Mouse (Mus musculus) heart, embryonic 15.5 days (tissue): Measurements from ENCODE around the gene Olfr788. TPM values are rescaled to one million over a fixed set of nuclear protein-coding genes. Genes with fewer than 3 reads are reported as not detected.

ENCODE experiments used
- ATAC-seq: fragments of 200-750 bp; cut with Nextera tagmentation; replicated peaks from 2 replicates; pipeline ENCODE4 v1.8.0; 2017; ENCODE audit warnings: low read depth, moderate TSS enrichment; ENCODE audit not compliant: insufficient number of reproducible peaks, insufficient read depth, low FRiP score
- H3K27ac ChIP-seq: fragments of 300-500 bp; sonication (generic); 2 replicates; pipeline ENCODE4 v1.5.1; 2015; ENCODE audit warnings: mild to moderate bottlenecking, inconsistent platforms
- H3K27me3 ChIP-seq: fragments of 300-500 bp; sonication (generic); 2 replicates; pipeline ENCODE4 v1.6.1; 2015; ENCODE audit warnings: inconsistent platforms
- H3K36me3 ChIP-seq: fragments of 300-500 bp; sonication (generic); 2 replicates; pipeline ENCODE4 v1.6.1; 2015; ENCODE audit warnings: mild to moderate bottlenecking, inconsistent platforms
- H3K4me1 ChIP-seq: fragments of 300-500 bp; sonication (generic); replicated peaks from 2 replicates; pipeline ENCODE4 v1.6.1; 2015; ENCODE audit warnings: inconsistent platforms
- H3K4me2 ChIP-seq: fragments of 300-500 bp; sonication (generic); 2 replicates; pipeline ENCODE4 v1.6.1; 2015; ENCODE audit warnings: inconsistent platforms, mild to moderate bottlenecking, moderate library complexity
- H3K4me3 ChIP-seq: fragments of 300-500 bp; sonication (generic); 2 replicates; pipeline ENCODE4 v1.5.1; 2015; ENCODE audit warnings: mild to moderate bottlenecking, inconsistent platforms
- H3K9ac ChIP-seq: fragments of 300-500 bp; sonication (generic); 2 replicates; pipeline ENCODE4 v1.6.1; 2015; ENCODE audit warnings: mild to moderate bottlenecking, inconsistent platforms
- H3K9me3 ChIP-seq: fragments of 300-500 bp; sonication (generic); replicated peaks from 2 replicates; pipeline ENCODE4 v1.6.1; 2016; ENCODE audit warnings: inconsistent platforms
- WGBS: fragments of 180-500 bp; shearing (Covaris S2); methylation state at CpG from one replicate; pipeline ENCODE4 v1.1.7; 2015; ENCODE audit warnings: mixed read lengths; 5-methylcytosine and 5-hydroxymethylcytosine counted together
- polyA plus RNA-seq: library from polyadenylated mRNA; unstranded; fragments of >200 nt; fragmentation: Nextera tagmentation; extraction: Ambion mirVana; gene quantifications from 2 replicates; pipeline ENCODE4 v1.2.1, GENCODE M21; 2015

The Olfr788 gene
- polyA plus RNA-seq, result not detected in 2 replicates

DNA sequence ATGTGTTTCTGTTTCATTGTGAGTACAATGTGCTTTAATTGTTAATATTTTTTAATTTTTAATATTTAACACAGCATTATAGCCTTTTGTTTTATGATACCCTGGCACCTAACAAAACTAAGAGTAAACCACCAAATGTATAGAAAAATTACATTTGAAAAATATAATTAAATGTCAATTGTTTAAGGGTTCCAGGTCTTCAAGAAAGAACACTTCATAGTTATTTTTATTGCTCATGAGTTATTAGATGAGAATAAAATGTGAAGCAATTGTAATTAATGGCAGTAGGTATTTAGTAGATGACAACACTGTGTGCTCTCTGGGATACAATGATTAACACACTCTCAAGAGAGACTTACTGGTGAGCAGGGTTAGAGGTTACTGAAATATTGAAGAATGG is at the start of gene Olfr788:
Gene Olfr788 (plus strand): TSS at position 301 of the 400 bp plus-strand sequence.
- no peaks in the 10 kb centered on the region for H3K36me3 ChIP-seq
- H3K4me3 ChIP-seq, result no peak within 1 kb of the TSS
- no peak for ATAC-seq
- no peak within 1 kb of the TSS for H3K4me2 ChIP-seq
- H3K27ac ChIP-seq, result no peak within 1 kb of the TSS
- no peaks in the 10 kb centered on the region for H3K27me3 ChIP-seq
- H3K9me3 ChIP-seq, result no peaks in the 10 kb centered on the region
- H3K4me1 ChIP-seq, result no peaks in the 10 kb centered on the region
- no peak within 1 kb of the TSS for H3K9ac ChIP-seq

- no peak for ATAC-seq
Observed at GRCm38 (mm10) chr10:129427006-129427405, 43.8 kb upstream of the Olfr788 start, which contains the start of gene Olfr786. Gene Olfr786 (plus strand): TSS chr10:129427306.

DNA sequence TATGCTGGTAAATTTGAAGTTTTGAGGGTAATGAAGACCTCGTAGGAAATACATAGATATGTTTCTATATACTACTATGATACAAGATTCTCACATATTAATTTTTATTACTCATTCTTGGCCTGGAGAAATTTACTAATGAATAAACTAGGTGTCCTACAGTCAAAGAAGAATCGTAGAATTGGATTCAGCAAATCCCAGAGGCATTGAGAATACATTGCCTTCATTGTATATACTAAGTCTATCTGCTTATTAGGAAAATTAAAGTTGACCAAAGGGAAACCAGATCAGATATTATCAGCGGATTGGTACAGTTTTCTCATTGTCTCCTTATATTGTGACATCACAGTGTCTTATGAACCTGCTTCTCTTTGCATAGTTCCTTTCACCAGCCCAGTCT is 9.2 kb upstream of the Olfr788 start, which contains the start of gene Olfr787:
Gene Olfr787 (plus strand): TSS at position 301 of the 400 bp plus-strand sequence.
- H3K27ac ChIP-seq, result no peak within 1 kb of the TSS
- no peaks in the 10 kb centered on the region for H3K4me1 ChIP-seq
- no peaks in the 10 kb centered on the region for H3K27me3 ChIP-seq
- no peak for ATAC-seq
- H3K4me2 ChIP-seq, result no peak within 1 kb of the TSS
- no peak within 1 kb of the TSS for H3K9ac ChIP-seq
- no peaks in the 10 kb centered on the region for H3K9me3 ChIP-seq
- WGBS, result 68% methylated on average over 3 of the region's 3 CpGs
- no peak within 1 kb of the TSS for H3K4me3 ChIP-seq
- H3K36me3 ChIP-seq, result no peaks in the 10 kb centered on the region

More at GRCm38 (mm10) chr10:129427006-129427405, 43.8 kb upstream of the Olfr788 start, which contains the start of gene Olfr786:
- Histone ChIP-seq H3K27me3 (no peaks in the 10 kb centered on the region), H3K4me1 (no peaks in the 10 kb centered on the region), H3K4me3 (no peak within 1 kb of the TSS), H3K4me2 (no peak within 1 kb of the TSS), H3K27ac (no peak within 1 kb of the TSS), H3K9me3 (no peaks in the 10 kb centered on the region), H3K36me3 (no peaks in the 10 kb centered on the region), H3K9ac (no peak within 1 kb of the TSS)

- no peak overlapping the region for H3K27ac ChIP-seq
- no peaks in the 10 kb centered on the region for H3K36me3 ChIP-seq
- H3K4me1 ChIP-seq, result no peaks in the 10 kb centered on the region
- H3K9me3 ChIP-seq, result no peaks in the 10 kb centered on the region
- no peak overlapping the region for H3K9ac ChIP-seq
- H3K4me3 ChIP-seq, result no peak overlapping the region
- H3K27me3 ChIP-seq, result no peaks in the 10 kb centered on the region
- H3K4me2 ChIP-seq, result no peak overlapping the region
- ATAC-seq, result no peak
- WGBS, result 62% methylated on average over 2 of the region's 2 CpGs
Observed at GRCm38 (mm10) chr10:129473256-129473655, 2.5 kb downstream of the Olfr788 start.

- no peaks in the 10 kb centered on the region for H3K36me3 ChIP-seq
- H3K9ac ChIP-seq, result no peak overlapping the region
- ATAC-seq, result no peak
- no peaks in the 10 kb centered on the region for H3K9me3 ChIP-seq
- no peaks in the 10 kb centered on the region for H3K27me3 ChIP-seq
- H3K4me1 ChIP-seq, result no peaks in the 10 kb centered on the region
- H3K4me3 ChIP-seq, result no peak overlapping the region
- H3K27ac ChIP-seq, result no peak overlapping the region
- H3K4me2 ChIP-seq, result no peak overlapping the region
Observed at GRCm38 (mm10) chr10:129473723-129474122, 2.9 kb downstream of the Olfr788 start.

- 51% methylated on average over 2 of the region's 2 CpGs for WGBS
- no peaks in the 10 kb centered on the region for H3K4me1 ChIP-seq
- H3K27me3 ChIP-seq, result no peaks in the 10 kb centered on the region
- no peaks in the 10 kb centered on the region for H3K36me3 ChIP-seq
- H3K9ac ChIP-seq, result no peak within 1 kb of the TSS
- H3K4me3 ChIP-seq, result no peak within 1 kb of the TSS
- no peak within 1 kb of the TSS for H3K4me2 ChIP-seq
- ATAC-seq, result no peak
- H3K27ac ChIP-seq, result no peak within 1 kb of the TSS
- no peaks in the 10 kb centered on the region for H3K9me3 ChIP-seq
Observed at GRCm38 (mm10) chr10:129484452-129484851, 13.7 kb downstream of the Olfr788 start, which contains the start of gene Olfr789. Gene Olfr789 (plus strand): TSS chr10:129484752.

DNA sequence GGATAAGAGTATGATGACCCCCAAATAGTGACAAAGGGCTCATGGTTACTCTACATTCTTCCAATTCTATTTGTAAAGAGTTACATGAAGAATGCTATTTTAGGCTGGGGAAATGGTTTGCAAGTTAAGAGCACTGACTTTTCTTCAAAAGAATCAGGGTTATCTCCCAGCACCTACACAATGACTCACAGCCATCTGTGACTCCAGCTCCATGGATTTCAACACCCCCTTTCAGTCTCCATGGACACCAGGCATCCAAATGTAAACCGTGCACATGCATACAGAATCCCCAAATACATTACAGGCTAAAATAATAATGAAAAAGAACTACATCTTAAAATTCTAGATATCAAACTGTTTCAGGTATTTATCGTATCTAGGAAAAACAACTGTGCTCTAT is 19.3 kb downstream of the Olfr788 start:
- H3K4me3 ChIP-seq, result no peak overlapping the region
- no peak for ATAC-seq
- no peaks in the 10 kb centered on the region for H3K27me3 ChIP-seq
- 65% methylated on average over 2 of the region's 2 CpGs for WGBS
- H3K27ac ChIP-seq, result no peak overlapping the region
- no peaks in the 10 kb centered on the region for H3K36me3 ChIP-seq
- no peaks in the 10 kb centered on the region for H3K9me3 ChIP-seq
- H3K9ac ChIP-seq, result no peak overlapping the region
- no peaks in the 10 kb centered on the region for H3K4me1 ChIP-seq
- H3K4me2 ChIP-seq, result no peak overlapping the region

GRCm38 (mm10) chr10:129498192-129498591 is 27.4 kb downstream of the Olfr788 start, which contains the start of gene Olfr790:
Gene Olfr790 (plus strand): TSS chr10:129498492.
- H3K4me3 ChIP-seq, result no peak within 1 kb of the TSS
- no peak within 1 kb of the TSS for H3K27ac ChIP-seq
- no peak within 1 kb of the TSS for H3K9ac ChIP-seq
- H3K9me3 ChIP-seq, result no peaks in the 10 kb centered on the region
- H3K4me2 ChIP-seq, result no peak within 1 kb of the TSS
- H3K4me1 ChIP-seq, result no peaks in the 10 kb centered on the region
- no peak for ATAC-seq
- no peaks in the 10 kb centered on the region for H3K36me3 ChIP-seq
- no peaks in the 10 kb centered on the region for H3K27me3 ChIP-seq

DNA sequence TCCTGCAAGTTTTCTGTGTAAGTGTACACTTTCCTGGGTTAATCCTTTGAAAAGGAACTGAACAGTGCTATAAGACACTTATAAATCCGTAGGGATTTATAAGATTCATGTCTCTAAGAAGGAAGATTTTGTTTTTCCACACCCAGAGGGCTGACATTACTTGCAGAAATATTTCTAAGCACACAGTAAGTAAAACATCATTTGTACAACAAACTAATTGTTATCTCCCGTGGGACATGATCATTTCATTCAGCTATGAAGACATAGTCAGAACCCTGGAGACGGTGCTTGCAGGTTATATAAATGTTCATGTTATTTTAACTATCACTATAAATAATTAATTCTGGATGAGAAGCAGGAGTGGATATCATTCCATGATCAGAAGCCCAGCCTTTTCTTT is 50.7 kb downstream of the Olfr788 start, which contains the start of gene Olfr791:
Gene Olfr791 (plus strand): TSS at position 301 of the 400 bp plus-strand sequence.
- WGBS, result 56% methylated on average over 3 of the region's 3 CpGs
- H3K4me1 ChIP-seq, result no peaks in the 10 kb centered on the region
- H3K27me3 ChIP-seq, result no peaks in the 10 kb centered on the region
- no peak within 1 kb of the TSS for H3K4me3 ChIP-seq
- no peak for ATAC-seq
- H3K36me3 ChIP-seq, result no peaks in the 10 kb centered on the region
- no peak within 1 kb of the TSS for H3K9ac ChIP-seq
- no peaks in the 10 kb centered on the region for H3K9me3 ChIP-seq
- no peak within 1 kb of the TSS for H3K27ac ChIP-seq
- no peak within 1 kb of the TSS for H3K4me2 ChIP-seq

Other genes starting within 250 kb of the Olfr788 start
- gene Olfr774, start 234.8 kb upstream of the Olfr788 start, polyA plus RNA-seq, result not detected in 2 replicates
- not detected in 2 replicates for gene Olfr775, start 222.6 kb upstream of the Olfr788 start, polyA plus RNA-seq
- not detected in 2 replicates for gene Olfr776, start 211.9 kb upstream of the Olfr788 start, polyA plus RNA-seq
- not detected in 2 replicates for gene Olfr777, start 199.5 kb upstream of the Olfr788 start, polyA plus RNA-seq
- not detected in 2 replicates for gene Olfr780, start 152.9 kb upstream of the Olfr788 start, polyA plus RNA-seq
- gene Olfr781, start 142.1 kb upstream of the Olfr788 start, polyA plus RNA-seq, result not detected in 2 replicates
- not detected in 2 replicates for gene Olfr782, start 122.1 kb upstream of the Olfr788 start, polyA plus RNA-seq
- 0.04 and 0.09 TPM in 2 replicates for gene Olfr784, start 86.9 kb upstream of the Olfr788 start, polyA plus RNA-seq
- not detected in 2 replicates for gene Olfr785, start 65.6 kb upstream of the Olfr788 start, polyA plus RNA-seq
- not detected in 2 replicates for gene Olfr786, start 43.7 kb upstream of the Olfr788 start, polyA plus RNA-seq
- not detected in 2 replicates for gene Olfr787, start 9.1 kb upstream of the Olfr788 start, polyA plus RNA-seq
- not detected in 2 replicates for gene Olfr789, start 13.8 kb downstream of the Olfr788 start, polyA plus RNA-seq
- not detected in 2 replicates for gene Olfr790, start 27.5 kb downstream of the Olfr788 start, polyA plus RNA-seq
- not detected in 2 replicates for gene Olfr791, start 50.8 kb downstream of the Olfr788 start, polyA plus RNA-seq
- not detected in 2 replicates for gene Olfr792, start 68.2 kb downstream of the Olfr788 start, polyA plus RNA-seq
- not detected in 2 replicates for gene Olfr794, start 96.7 kb downstream of the Olfr788 start, polyA plus RNA-seq
- not detected in 2 replicates for gene Olfr796, start 141.6 kb downstream of the Olfr788 start, polyA plus RNA-seq
- gene Olfr798, start 156.9 kb downstream of the Olfr788 start, polyA plus RNA-seq, result not detected in 2 replicates
- not detected in 2 replicates for gene Olfr799, start 166.5 kb downstream of the Olfr788 start, polyA plus RNA-seq
- not detected in 2 replicates for gene Olfr800, start 186.7 kb downstream of the Olfr788 start, polyA plus RNA-seq
- not detected in 2 replicates for gene Olfr801, start 202.9 kb downstream of the Olfr788 start, polyA plus RNA-seq
- gene Olfr802, start 217.2 kb downstream of the Olfr788 start, polyA plus RNA-seq, result not detected in 2 replicates
- not detected in 2 replicates for gene Olfr803, start 223.3 kb downstream of the Olfr788 start, polyA plus RNA-seq
- gene Olfr804, start 232.2 kb downstream of the Olfr788 start, polyA plus RNA-seq, result not detected in 2 replicates